Mouse (Mus musculus): ENCODE data around the gene Lrig1. TPM values are rescaled to one million over a fixed set of nuclear protein-coding genes. Genes with fewer than 3 reads are reported as not detected.
"Not testable (repeated sequence)": the region's sequence is repeated elsewhere in the genome, so short reads cannot be mapped to it uniquely, and the experiment has no call there.

The Lrig1 gene
- polyA plus RNA-seq, 1 experiment from 2014 or later: 19.0 TPM

DNA sequence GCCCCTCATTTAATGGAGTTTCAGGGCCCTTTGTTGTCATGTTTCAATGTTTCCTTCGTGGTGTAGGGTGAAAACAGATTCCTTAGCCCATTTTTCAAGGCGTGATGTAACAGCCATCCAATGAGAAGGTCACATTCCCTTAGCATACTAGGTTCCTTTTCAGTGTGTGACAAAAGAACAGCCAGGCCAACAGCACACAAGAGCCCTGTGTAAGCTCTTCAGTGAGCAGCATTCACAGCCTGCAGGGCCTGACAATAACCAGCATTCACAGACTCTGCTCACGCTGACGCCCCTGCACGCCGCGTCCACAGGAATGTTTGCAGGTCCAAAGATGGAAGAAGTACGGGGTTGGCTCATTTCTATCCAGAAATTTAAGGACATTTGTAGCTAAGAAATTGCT is 122.0 kb downstream of the Lrig1 start:
- H3K4me2 ChIP-seq (replicated peaks): no peak overlapping the region
- H3K9me3 ChIP-seq: no peaks in the 10 kb centered on the region
- no peak overlapping the region for H3K4me3 ChIP-seq
- no peak overlapping the region for H3K9ac ChIP-seq
- H3K27ac ChIP-seq: no peak overlapping the region; the same call in 1 of the 2 replicates
- peaks cover 3% of the 10 kb centered on the region; the same call in 1 of the 2 replicates for H3K27me3 ChIP-seq
- peaks cover 17% of the 10 kb centered on the region for H3K4me1 ChIP-seq
- ATAC-seq (ENCODE audit: low FRiP score, low read depth): no peak
- H3K36me3 ChIP-seq: no peaks in the 10 kb centered on the region
- WGBS: 63% methylated on average over 8 of the region's 8 CpGs

DNA sequence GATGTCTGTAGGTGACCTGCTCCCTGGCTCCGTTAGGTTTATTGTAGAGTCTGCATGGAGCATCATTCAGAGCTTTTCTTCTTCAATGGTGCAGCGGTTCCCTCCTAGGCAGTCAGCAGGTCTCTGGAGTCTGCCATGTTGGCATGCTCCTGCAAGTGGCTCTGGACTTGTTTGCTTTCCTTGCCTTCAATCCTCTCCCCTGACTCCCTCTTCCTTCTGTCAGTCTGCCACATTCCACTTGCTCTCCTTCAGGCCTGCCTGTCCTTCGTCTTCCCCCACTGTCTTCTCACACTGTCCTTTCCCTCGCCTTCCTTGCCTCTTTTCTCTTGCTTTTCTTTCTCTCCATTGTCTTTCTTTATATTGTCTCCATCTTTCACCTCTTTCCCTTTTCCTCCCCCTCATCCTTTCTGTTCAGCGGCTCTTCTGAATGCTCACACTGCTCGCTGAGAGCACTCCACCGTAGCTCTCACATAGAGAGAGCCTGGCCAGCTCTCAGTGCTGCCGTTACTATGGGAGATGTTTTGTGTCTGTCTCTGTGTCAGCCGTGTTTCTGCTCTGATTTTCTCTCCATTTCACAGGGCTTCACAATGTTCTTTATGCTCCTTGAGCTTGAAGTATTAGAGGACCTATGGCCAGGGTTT is 124.3 kb downstream of the Lrig1 start:
- Histone ChIP-seq H3K36me3 (no peaks in the 10 kb centered on the region), H3K4me2 (replicated peaks) (no peak overlapping the region), H3K27ac (no peak overlapping the region), H3K4me3 (no peak overlapping the region), H3K9ac (no peak overlapping the region), H3K9me3 (no peaks in the 10 kb centered on the region), H3K27me3 (peaks cover 3% of the 10 kb centered on the region; the same call in 1 of the 2 replicates), H3K4me1 (peaks cover under 1% of the 10 kb centered on the region)
- WGBS: 80% methylated on average over 9 of the region's 9 CpGs
- no peak for ATAC-seq (ENCODE audit: low FRiP score, low read depth)

DNA sequence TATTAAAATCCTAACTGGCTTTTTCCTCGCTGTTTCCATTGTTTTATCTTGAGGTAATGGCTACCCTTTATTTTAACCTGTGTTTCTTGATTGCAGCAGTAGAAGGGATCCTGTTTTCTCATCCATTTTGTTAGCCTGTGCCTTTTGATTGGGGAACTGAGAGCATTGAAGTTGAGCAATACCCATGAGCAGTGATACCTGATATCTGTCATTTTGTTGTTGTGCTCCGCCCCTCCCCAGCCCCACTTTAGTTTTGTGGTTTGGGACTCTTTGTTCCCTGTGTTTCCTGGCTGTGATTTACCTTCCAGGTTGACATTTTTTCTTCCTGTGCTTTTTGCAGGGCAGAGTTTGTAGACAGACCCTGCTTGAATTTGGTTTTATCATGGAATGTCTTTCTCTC is 131.9 kb downstream of the Lrig1 start:
- H3K4me2 ChIP-seq (replicated peaks): no peak overlapping the region
- 85% methylated on average over 2 of the region's 2 CpGs for WGBS
- ATAC-seq (ENCODE audit: low FRiP score, low read depth): no peak

DNA sequence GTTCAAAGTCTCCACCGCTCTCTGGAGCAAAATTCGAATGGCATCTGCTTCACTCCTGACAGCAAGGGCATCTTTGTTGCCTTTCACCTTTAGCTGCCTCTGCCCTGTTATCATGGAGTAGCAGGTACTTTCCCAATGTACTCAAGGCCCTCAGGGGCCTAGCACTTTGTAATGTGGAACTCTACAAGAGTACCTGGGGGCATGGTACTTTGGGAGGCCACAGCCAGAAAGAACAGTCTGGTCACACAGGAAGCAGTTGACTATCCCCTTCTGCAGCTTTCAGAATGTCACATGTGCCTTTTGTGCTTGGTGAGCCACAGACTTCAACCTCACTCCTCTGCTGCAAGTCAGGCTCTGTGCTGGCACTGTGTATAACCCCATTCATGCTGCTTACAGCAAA is 134.2 kb downstream of the Lrig1 start:
- peaks cover 6% of the 10 kb centered on the region for H3K4me1 ChIP-seq
- no peaks in the 10 kb centered on the region for H3K36me3 ChIP-seq
- WGBS: 89% methylated on average over 2 of the region's 2 CpGs
- no peaks in the 10 kb centered on the region for H3K27me3 ChIP-seq
- H3K9ac ChIP-seq: no peak overlapping the region
- no peak overlapping the region for H3K4me2 ChIP-seq (replicated peaks)
- no peak overlapping the region for H3K4me3 ChIP-seq
- ATAC-seq (ENCODE audit: low FRiP score, low read depth): no peak
- H3K9me3 ChIP-seq: no peaks in the 10 kb centered on the region
- H3K27ac ChIP-seq: no peak overlapping the region

More for the DNA sequence above, 131.9 kb downstream of the Lrig1 start:
- H3K4me1 ChIP-seq: peaks cover under 1% of the 10 kb centered on the region; the same call in 1 of the 2 replicates
- H3K9me3 ChIP-seq: no peaks in the 10 kb centered on the region
- no peak overlapping the region for H3K4me3 ChIP-seq
- no peak overlapping the region for H3K27ac ChIP-seq
- no peaks in the 10 kb centered on the region for H3K27me3 ChIP-seq
- no peaks in the 10 kb centered on the region for H3K36me3 ChIP-seq
- H3K9ac ChIP-seq: no peak overlapping the region

DNA sequence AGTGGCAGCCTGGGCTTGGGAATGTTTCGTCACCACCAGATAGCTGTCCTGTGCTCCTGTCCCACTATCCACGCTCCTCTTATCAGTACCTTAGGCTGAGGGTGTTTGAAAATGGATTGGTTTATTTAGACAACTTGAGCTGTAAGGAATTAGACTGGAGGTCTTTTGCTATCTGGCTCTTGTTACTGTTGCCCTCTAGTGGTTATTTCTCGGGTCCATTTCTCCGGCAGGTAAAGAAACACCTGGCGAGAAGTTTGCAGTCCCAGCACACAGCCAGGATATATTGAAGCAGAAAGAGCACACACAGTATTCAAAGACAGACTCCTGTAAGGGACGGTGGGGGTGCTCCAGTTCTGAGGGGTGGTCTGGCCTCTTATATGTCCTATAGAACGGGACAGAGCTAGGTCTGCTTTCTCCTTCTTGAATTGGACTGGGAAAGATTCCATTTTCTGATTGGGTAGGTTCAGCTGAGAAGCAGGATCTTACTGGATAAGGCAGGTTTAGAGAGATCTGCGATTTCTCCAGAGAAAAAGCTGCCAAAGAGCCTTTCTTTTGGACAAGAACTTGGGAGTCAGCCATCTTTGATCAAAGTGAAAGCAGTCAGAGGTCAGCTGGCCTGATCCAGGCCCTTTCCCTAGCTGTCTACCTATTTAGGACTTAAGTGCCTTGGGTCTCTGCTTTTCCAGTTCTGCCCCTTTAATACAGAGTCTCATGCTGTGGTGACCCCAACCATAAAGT is 136.6 kb downstream of the Lrig1 start:
- Histone ChIP-seq H3K9me3 (no peaks in the 10 kb centered on the region), H3K4me2 (replicated peaks) (no peak overlapping the region), H3K27me3 (no peaks in the 10 kb centered on the region), H3K36me3 (no peaks in the 10 kb centered on the region), H3K4me1 (peaks cover 6% of the 10 kb centered on the region), H3K4me3 (no peak overlapping the region), H3K9ac (no peak overlapping the region), H3K27ac (no peak overlapping the region)
- no peak for ATAC-seq (ENCODE audit: low FRiP score, low read depth)
- 54% methylated on average over 8 of the region's 8 CpGs for WGBS

DNA sequence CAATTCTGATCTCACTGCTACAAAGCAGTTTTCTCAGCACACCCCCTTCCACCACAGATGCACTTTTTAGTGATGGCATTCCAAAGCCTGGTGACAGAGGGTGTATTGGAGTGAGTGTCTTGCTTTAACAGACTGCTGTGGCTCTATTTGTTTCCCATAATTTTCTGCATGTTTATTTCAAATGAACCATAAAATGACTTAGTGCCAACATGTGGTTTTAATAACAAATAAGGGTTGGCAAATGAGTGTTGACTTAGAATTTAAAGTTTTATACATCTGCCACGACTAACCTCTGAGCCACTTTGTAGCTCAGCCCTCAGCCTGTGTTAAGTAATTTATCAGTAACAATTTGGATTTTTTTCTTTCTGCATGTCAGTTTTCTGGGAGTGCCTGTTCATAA is 138.6 kb downstream of the Lrig1 start:
- Histone ChIP-seq H3K4me1 (peaks cover 6% of the 10 kb centered on the region), H3K27me3 (no peaks in the 10 kb centered on the region), H3K4me3 (no peak overlapping the region), H3K9me3 (no peaks in the 10 kb centered on the region), H3K36me3 (no peaks in the 10 kb centered on the region), H3K9ac (no peak overlapping the region), H3K27ac (no peak overlapping the region), H3K4me2 (replicated peaks) (no peak overlapping the region)
- 15% methylated on average over 1 of the region's 1 CpGs for WGBS
- ATAC-seq (ENCODE audit: low FRiP score, low read depth): no peak

DNA sequence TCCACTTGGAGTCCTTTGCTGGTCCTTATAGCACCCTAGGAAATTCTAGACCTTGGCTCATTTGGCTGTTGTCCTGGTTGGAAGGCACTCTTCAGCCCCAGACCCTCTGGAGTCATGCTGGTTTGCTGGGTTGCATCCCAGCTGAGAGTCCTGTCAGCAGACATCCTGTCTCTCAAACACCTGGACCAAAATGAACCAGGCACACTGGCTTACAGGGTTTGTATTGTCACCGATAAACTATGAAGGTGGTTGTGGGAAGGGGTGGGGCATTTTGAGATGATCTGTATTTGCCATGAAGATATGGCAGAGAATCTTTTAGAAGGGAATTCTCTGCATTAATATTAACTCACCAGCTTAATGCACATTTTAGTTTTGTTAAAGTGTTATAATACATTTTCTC is 139.1 kb downstream of the Lrig1 start:
- WGBS: 71% methylated on average over 1 of the region's 1 CpGs
- no peak overlapping the region for H3K9ac ChIP-seq
- no peaks in the 10 kb centered on the region for H3K27me3 ChIP-seq

DNA sequence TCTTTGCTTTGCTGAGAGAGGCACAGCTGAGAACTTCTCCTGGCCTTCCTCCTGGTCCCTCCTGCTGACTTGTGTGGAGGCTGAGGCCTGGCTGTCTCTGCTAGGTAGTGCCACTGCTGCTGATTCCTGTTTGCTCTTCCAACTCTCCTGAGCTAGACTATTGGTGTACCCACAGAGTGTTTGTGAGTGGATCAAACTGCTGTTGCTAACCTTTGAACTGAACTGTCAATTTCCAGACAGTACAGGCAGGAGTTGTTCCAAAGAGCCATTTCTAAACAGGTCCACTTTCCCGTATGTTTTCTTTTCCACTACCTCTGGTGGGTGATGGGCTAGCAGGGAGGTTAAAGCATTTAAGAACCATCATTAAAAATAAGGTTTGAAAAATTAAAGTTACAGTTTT is 141.4 kb downstream of the Lrig1 start:
- ATAC-seq (ENCODE audit: low FRiP score, low read depth): not testable (repeated sequence)
- 71% methylated on average over 1 of the region's 1 CpGs for WGBS

More for the DNA sequence above, 139.1 kb downstream of the Lrig1 start:
- Histone ChIP-seq H3K27ac (no peak overlapping the region), H3K4me2 (replicated peaks) (no peak overlapping the region), H3K4me1 (peaks cover 6% of the 10 kb centered on the region), H3K4me3 (no peak overlapping the region), H3K36me3 (no peaks in the 10 kb centered on the region), H3K9me3 (no peaks in the 10 kb centered on the region)
- no peak for ATAC-seq (ENCODE audit: low FRiP score, low read depth)

More for the DNA sequence above, 141.4 kb downstream of the Lrig1 start:
- not testable (repeated sequence) for H3K4me1 ChIP-seq; H3K9me3 ChIP-seq; H3K27me3 ChIP-seq; H3K36me3 ChIP-seq; H3K9ac ChIP-seq; H3K4me3 ChIP-seq; H3K27ac ChIP-seq; H3K4me2 ChIP-seq (replicated peaks)

Small RNA genes lying within 50 kb of the gene (microRNA-seq; reads per million reads assigned to microRNA genes)
- gene Mir7041: not detected

Other genes starting within 250 kb of the Lrig1 start
- gene Slc25a26, start 199.8 kb downstream of the Lrig1 start, polyA plus RNA-seq (2015; fragmentation: Nextera tagmentation; extraction: Ambion mirVana): 7.7 and 9.1 TPM in 2 replicates

Measured in limb, embryonic 13.5 days (tissue).